Mouse (Mus musculus) bone marrow, adult 2 months (tissue): ENCODE measurements around the gene Dennd4c.

Experiments
- CTCF ChIP-seq: fragments of 200-500 bp; IDR thresholded peaks from 2 replicates; pipeline ENCODE4 v1.5.1; 2011; ENCODE audit warnings: low read length, control low read depth; ENCODE audit not compliant: control insufficient read depth, insufficient read depth
- POLR2A ChIP-seq: fragments of 200-500 bp; IDR thresholded peaks from 2 replicates; pipeline ENCODE4 v1.6.1; 2011; ENCODE audit warnings: low read depth, mild to moderate bottlenecking, control low read depth, low read length, borderline replicate concordance; ENCODE audit not compliant: control insufficient read depth

DNA sequence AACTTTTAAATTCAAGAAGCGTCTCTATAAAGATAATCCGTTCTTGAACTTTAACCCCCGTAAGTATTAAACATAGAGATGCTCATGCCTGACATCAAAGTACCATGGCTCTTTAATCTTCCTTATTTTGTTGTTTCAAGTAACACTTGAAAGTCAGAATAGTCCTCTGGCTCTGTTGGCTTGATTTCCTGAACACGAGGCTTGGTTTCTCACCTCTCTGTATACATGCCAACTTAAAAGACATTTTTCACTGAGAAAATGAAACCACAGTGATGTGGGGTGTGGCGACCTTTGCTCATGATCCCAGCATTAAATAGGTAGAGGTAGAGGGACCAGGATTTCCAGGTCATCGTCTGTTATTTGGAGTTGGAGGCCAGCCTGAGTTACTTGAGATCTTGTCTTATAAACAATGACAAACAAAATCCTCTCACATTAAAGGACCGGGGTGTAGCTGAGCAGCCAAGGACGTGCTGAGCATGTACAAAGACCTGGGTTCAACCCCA lies 26.4 kb upstream of the Dennd4c start:
- TF ChIP-seq CTCF (no peak), POLR2A (no peak)
